Mouse (Mus musculus) liver, embryonic 12.5 days (tissue): ENCODE measurements around the gene Kbtbd2. TPM values are rescaled to one million over a fixed set of nuclear protein-coding genes. Genes with fewer than 3 reads are reported as not detected.

Source experiments
- ATAC-seq: fragments of 200-750 bp; cut with Nextera tagmentation; 2 replicates; pipeline ENCODE4 v1.8.0; 2017; ENCODE audit warnings: moderate number of reproducible peaks, mild to moderate bottlenecking, moderate library complexity
- H3K27ac ChIP-seq: fragments of 300-500 bp; sonication (generic); 2 replicates; pipeline ENCODE4 v1.5.1; 2016; ENCODE audit warnings: mild to moderate bottlenecking
- H3K27me3 ChIP-seq: fragments of 300-500 bp; sonication (generic); replicated peaks from 2 replicates; pipeline ENCODE4 v1.6.1; 2016; ENCODE audit warnings: mild to moderate bottlenecking, moderate library complexity
- H3K36me3 ChIP-seq: fragments of 300-500 bp; sonication (generic); 2 replicates; pipeline ENCODE4 v1.6.1; 2016; ENCODE audit warnings: mild to moderate bottlenecking, moderate library complexity
- H3K4me1 ChIP-seq: fragments of 300-500 bp; sonication (generic); 2 replicates; pipeline ENCODE4 v1.6.1; 2016
- H3K4me2 ChIP-seq: fragments of 300-500 bp; sonication (generic); 2 replicates; pipeline ENCODE4 v1.6.1; 2016; ENCODE audit warnings: mild to moderate bottlenecking, moderate library complexity
- H3K4me3 ChIP-seq: fragments of 300-500 bp; sonication (generic); 2 replicates; pipeline ENCODE4 v1.5.1; 2016; ENCODE audit warnings: mild to moderate bottlenecking, moderate library complexity
- H3K9ac ChIP-seq: fragments of 300-500 bp; sonication (generic); 2 replicates; pipeline ENCODE4 v1.6.1; 2016; ENCODE audit warnings: mild to moderate bottlenecking, moderate library complexity
- H3K9me3 ChIP-seq: fragments of 300-500 bp; sonication (generic); replicated peaks from 2 replicates; pipeline ENCODE4 v1.6.1; 2016; ENCODE audit warnings: mild to moderate bottlenecking, moderate library complexity
- WGBS: fragments of 180-500 bp; shearing (Covaris S2); methylation state at CpG from one replicate; pipeline ENCODE4 v1.1.7; 2016; ENCODE audit not compliant: insufficient replicate concordance; 5-methylcytosine and 5-hydroxymethylcytosine counted together
- polyA plus RNA-seq: library from polyadenylated mRNA; unstranded; fragments of >200 nt; fragmentation: Nextera tagmentation; extraction: Ambion mirVana; gene quantifications from 2 replicates; pipeline ENCODE4 v1.2.1, GENCODE M21; 2016

Kbtbd2 gene
- polyA plus RNA-seq, 1 experiment from 2014 or later: 25.3 TPM

DNA sequence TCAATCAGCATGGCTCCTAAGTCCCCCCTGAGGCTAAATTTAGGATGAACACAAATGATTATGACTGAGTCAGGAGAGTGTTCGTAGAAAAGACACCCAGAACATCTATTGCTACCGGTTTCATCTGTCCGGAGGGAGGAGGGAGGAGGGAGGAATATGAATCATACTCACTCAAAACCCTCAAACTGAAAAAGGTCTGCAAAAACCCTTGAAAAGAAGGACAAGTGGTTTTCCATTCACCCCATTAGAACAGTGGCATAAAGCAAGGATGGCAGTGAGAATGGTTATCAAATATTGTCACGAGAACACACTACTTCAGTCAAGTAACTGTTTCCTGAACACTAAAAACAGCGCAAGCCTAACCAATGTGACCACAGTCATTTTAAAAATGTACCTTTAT, 12.5 kb downstream of the Kbtbd2 start:
- WGBS: 61% methylated on average over 5 of the region's 5 CpGs
- Histone ChIP-seq H3K36me3 (peaks cover 79% of the 10 kb centered on the region), H3K27me3 (no peaks in the 10 kb centered on the region), H3K4me1 (peaks cover 54% of the 10 kb centered on the region), H3K27ac (no peak overlapping the region), H3K4me2 (no peak overlapping the region), H3K9ac (no peak overlapping the region), H3K9me3 (no peaks in the 10 kb centered on the region), H3K4me3 (no peak overlapping the region)
- ATAC-seq: no peak

DNA sequence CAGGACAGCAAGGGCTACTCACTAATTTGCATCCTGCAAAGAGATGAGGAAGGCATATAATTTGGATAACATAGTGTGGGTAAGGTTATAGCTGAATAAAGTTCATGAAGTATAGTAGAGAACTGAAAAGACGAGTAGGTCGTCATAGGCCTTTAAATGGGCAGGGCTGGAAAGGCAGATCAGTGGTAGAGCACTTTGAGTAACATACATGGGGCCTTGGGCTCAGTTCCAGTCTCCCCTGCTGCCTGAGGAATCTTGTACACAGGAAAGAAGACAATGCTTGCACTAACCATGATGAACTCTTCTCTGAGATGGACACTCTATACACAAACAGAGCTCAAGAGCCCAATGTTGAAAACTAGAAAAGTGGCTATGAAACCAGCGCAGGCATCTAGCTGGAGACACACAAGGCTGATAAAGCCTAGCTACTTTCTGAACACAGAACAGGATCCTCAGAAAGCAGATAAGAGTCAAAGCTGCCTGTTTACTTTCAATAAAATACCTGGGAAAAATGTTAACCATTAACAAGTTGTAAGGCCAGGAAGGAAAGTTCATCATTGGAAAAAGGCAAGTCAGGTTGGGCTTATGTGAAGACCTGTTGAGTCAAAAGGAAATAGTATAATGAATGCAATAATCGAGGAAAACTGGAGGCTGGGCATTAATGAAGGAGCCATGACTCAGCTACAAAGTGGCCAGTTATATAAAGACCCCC, 13.9 kb downstream of the Kbtbd2 start:
- no peaks in the 10 kb centered on the region for H3K27me3 ChIP-seq
- no peak overlapping the region for H3K9ac ChIP-seq
- peak overlapping the region; percentile 23 for H3K27ac ChIP-seq
- no peaks in the 10 kb centered on the region for H3K9me3 ChIP-seq
- WGBS: 58% methylated on average over 4 of the region's 4 CpGs
- peaks cover 85% of the 10 kb centered on the region for H3K36me3 ChIP-seq
- H3K4me3 ChIP-seq: no peak overlapping the region
- no peak for ATAC-seq
- H3K4me1 ChIP-seq: peaks cover 42% of the 10 kb centered on the region
- peak overlapping the region; percentile 15 for H3K4me2 ChIP-seq

DNA sequence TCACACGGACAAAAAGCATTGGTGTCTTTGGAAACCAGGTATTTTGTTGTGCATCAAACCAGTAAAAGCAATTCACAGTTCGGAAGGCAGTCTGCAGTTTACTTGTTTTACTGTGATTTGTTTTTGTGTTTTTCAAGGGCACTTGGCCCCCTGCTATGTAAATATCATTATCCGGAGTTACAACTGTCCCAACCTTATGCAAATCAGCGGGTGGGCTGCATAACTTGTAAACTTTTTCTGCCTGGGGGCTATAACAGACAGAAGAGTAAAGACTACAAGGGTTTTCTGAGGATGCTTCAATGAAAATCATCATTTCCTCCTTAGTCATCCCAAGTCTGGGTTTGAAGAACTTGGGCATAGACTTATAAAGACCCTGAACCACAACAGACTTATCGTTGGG, 18.0 kb downstream of the Kbtbd2 start:
- 88% methylated on average over 5 of the region's 5 CpGs for WGBS

GRCm38 (mm10) chr6:56775816-56776215, 21.8 kb downstream of the Kbtbd2 start:
- H3K4me3 ChIP-seq: no peak overlapping the region
- peaks cover 70% of the 10 kb centered on the region for H3K36me3 ChIP-seq
- no peak overlapping the region for H3K4me2 ChIP-seq
- no peak overlapping the region for H3K27ac ChIP-seq
- H3K9ac ChIP-seq: no peak overlapping the region
- H3K9me3 ChIP-seq: no peaks in the 10 kb centered on the region
- H3K27me3 ChIP-seq: no peaks in the 10 kb centered on the region
- 85% methylated on average over 3 of the region's 3 CpGs for WGBS
- ATAC-seq: no peak
- no peaks in the 10 kb centered on the region for H3K4me1 ChIP-seq

More for the DNA sequence above, 18.0 kb downstream of the Kbtbd2 start:
- Histone ChIP-seq H3K9ac (no peak overlapping the region), H3K27ac (no peak overlapping the region), H3K4me1 (peaks cover 18% of the 10 kb centered on the region), H3K4me3 (no peak overlapping the region), H3K36me3 (peaks cover 93% of the 10 kb centered on the region), H3K9me3 (no peaks in the 10 kb centered on the region), H3K4me2 (no peak overlapping the region), H3K27me3 (no peaks in the 10 kb centered on the region)
- ATAC-seq: no peak

GRCm38 (mm10) chr6:56765696-56766095, 31.9 kb downstream of the Kbtbd2 start:
- H3K4me3 ChIP-seq: no peak overlapping the region
- H3K36me3 ChIP-seq: peaks cover 13% of the 10 kb centered on the region
- ATAC-seq: no peak
- H3K27ac ChIP-seq: no peak overlapping the region
- 66% methylated on average over 4 of the region's 4 CpGs for whole genome bisulfite sequencing
- H3K9me3 ChIP-seq: no peaks in the 10 kb centered on the region
- no peak overlapping the region for H3K4me2 ChIP-seq
- no peaks in the 10 kb centered on the region for H3K4me1 ChIP-seq
- H3K9ac ChIP-seq: no peak overlapping the region
- H3K27me3 ChIP-seq: no peaks in the 10 kb centered on the region

DNA sequence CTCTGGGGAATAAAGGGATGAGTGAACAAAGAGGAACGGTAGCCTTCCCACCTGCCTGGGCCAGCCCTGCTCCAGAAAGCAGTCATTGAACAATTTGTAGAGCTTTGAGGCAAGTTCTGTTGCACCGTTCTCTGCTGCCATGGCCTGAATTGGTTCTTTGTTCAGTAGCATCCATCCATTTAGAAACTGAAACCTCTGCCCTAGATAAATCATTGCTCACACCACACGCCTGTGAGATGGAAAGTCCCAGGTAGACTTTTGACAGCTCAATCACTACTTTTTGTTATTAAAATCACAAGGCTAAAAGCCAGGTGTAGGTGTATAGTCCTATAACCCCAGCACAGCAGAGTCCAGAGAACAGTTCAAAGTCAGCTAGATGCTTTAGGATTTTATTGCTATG, 32.3 kb downstream of the Kbtbd2 start:
- no peak for ATAC-seq
- Histone ChIP-seq H3K4me1 (no peaks in the 10 kb centered on the region), H3K9me3 (no peaks in the 10 kb centered on the region), H3K9ac (no peak overlapping the region), H3K27me3 (no peaks in the 10 kb centered on the region), H3K4me3 (no peak overlapping the region), H3K4me2 (no peak overlapping the region), H3K36me3 (peaks cover 13% of the 10 kb centered on the region), H3K27ac (no peak overlapping the region)
- WGBS: 75% methylated on average over 3 of the region's 3 CpGs

DNA sequence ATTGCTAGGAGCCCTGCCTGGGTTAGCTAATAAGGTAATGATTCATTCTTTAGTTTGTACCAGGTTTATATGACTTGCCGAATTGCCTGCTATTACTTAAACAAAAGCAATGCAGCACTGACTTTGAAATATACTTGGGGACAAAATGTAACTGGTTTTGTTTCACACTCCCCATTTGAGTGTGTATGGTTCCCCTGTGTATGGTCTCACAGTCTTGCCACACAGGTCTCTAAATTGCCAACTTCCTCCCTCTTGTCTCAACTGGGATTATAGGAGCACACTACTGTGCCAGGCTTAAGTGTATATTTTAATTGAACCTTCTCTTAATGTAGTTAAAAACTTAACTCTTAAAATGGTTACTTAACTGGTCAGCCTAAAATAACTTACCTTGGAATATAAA, 38.3 kb downstream of the Kbtbd2 start:
- Histone ChIP-seq H3K9me3 (no peaks in the 10 kb centered on the region), H3K9ac (no peak overlapping the region), H3K4me2 (no peak overlapping the region), H3K27me3 (no peaks in the 10 kb centered on the region), H3K4me3 (no peak overlapping the region), H3K27ac (no peak overlapping the region), H3K4me1 (no peaks in the 10 kb centered on the region), H3K36me3 (peaks cover 48% of the 10 kb centered on the region)
- 83% methylated on average over 1 of the region's 1 CpGs for WGBS
- no peak for ATAC-seq

DNA sequence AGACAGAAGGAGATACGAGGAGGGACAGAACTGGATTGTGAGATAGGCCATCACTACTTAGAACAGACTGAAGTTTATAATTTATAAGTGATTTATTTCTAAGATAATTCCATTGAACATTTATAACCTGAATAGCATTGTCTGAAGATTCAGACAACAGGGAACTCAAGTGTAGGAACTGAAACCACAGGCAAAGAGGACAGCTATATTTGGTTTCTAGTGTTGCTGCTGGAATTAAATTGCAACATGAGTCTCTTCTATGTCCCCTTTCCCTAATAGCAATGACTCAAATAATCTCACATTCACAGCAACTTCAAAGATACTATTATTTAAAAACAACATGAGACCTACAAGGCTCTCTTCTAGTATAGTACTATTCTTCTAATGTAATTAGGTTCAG, 41.5 kb downstream of the Kbtbd2 start:
- Histone ChIP-seq H3K4me1 (no peaks in the 10 kb centered on the region), H3K27ac (no peak overlapping the region), H3K9ac (no peak overlapping the region), H3K4me2 (no peak overlapping the region), H3K27me3 (no peaks in the 10 kb centered on the region), H3K36me3 (peaks cover 56% of the 10 kb centered on the region), H3K4me3 (no peak overlapping the region), H3K9me3 (no peaks in the 10 kb centered on the region)
- WGBS: 70% methylated on average over 1 of the region's 1 CpGs
- no peak for ATAC-seq

DNA sequence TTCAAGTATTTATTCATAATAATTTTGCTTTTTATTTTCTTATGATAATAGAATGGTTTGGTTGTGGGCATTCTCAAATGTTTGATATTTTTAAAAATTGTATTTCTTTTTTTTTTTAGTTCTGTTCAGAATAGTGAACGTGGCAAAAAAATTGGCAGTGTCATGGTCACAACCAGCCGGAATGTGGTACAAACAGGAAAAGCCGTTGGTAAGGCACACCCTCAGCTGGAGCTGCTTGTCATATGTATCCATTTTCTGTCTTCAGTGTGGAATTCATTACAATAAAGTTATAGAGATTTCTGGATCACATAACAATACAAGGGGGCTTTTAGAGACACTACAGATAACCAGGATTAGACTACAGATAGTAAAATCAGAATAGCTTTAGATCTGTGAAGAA, 43.9 kb downstream of the Kbtbd2 start:
- Histone ChIP-seq H3K9ac (no peak overlapping the region), H3K4me1 (no peaks in the 10 kb centered on the region), H3K4me3 (no peak overlapping the region), H3K9me3 (no peaks in the 10 kb centered on the region), H3K27ac (no peak overlapping the region), H3K4me2 (no peak overlapping the region), H3K36me3 (peaks cover 51% of the 10 kb centered on the region), H3K27me3 (no peaks in the 10 kb centered on the region)
- no peak for ATAC-seq
- WGBS: 64% methylated on average over 3 of the region's 3 CpGs

DNA sequence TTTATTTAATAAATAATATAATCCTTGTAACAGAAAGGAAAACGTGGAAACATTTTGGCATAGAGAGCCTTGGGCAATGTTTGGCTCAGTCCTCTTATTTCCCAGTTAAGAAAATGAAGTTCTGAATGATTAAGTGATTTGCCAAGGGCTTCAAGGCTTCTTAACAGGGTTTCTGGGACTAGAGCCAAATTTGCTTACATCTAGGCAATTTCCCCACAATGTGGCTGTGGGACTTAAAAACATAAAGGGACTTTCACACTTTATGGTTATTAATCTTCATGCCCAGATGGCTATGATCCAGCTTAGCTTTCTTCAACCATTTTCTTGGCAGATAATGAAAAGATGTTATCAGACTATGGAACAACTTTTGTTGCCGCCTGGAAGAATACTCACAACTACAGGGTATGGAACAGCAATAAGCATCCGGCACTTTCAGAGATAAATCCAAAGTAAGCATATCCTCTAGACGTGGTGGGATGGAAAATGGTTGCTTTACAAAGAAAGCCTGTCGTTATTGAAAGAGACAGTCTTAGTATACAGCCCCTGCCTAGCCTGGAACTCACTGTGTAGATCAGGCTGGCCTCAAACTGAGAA, 51.6 kb downstream of the Kbtbd2 start:
- no peaks in the 10 kb centered on the region for H3K9me3 ChIP-seq
- H3K4me1 ChIP-seq: no peaks in the 10 kb centered on the region
- H3K9ac ChIP-seq: no peak overlapping the region
- peaks cover 31% of the 10 kb centered on the region for H3K36me3 ChIP-seq
- H3K27ac ChIP-seq: no peak overlapping the region
- no peak overlapping the region for H3K4me2 ChIP-seq
- 75% methylated on average over 5 of the region's 5 CpGs for WGBS
- H3K27me3 ChIP-seq: no peaks in the 10 kb centered on the region
- ATAC-seq: no peak
- no peak overlapping the region for H3K4me3 ChIP-seq

- H3K9ac ChIP-seq: no peak overlapping the region
- H3K36me3 ChIP-seq: peaks cover 67% of the 10 kb centered on the region
- H3K27ac ChIP-seq: no peak overlapping the region
- WGBS: 68% methylated on average over 2 of the region's 2 CpGs
- no peaks in the 10 kb centered on the region for H3K27me3 ChIP-seq
- no peak overlapping the region for H3K4me2 ChIP-seq
- H3K4me1 ChIP-seq: no peaks in the 10 kb centered on the region
- H3K9me3 ChIP-seq: no peaks in the 10 kb centered on the region
- H3K4me3 ChIP-seq: no peak overlapping the region
- no peak for ATAC-seq
These were observed 65.1 kb downstream of the Kbtbd2 start for GRCm38 (mm10) chr6:56732545-56732944.
